Mouse (Mus musculus): ENCODE results near the gene H2-DMb2. TPM values are rescaled to one million over a fixed set of nuclear protein-coding genes. Genes with fewer than 3 reads are reported as not detected.
"Not testable (repeated sequence)": the region's sequence is repeated elsewhere in the genome, so short reads cannot be mapped to it uniquely, and the experiment has no call there.

Gene H2-DMb2
- total RNA-seq, 1 experiment from 2014 or later, result 1.7 TPM

DNA sequence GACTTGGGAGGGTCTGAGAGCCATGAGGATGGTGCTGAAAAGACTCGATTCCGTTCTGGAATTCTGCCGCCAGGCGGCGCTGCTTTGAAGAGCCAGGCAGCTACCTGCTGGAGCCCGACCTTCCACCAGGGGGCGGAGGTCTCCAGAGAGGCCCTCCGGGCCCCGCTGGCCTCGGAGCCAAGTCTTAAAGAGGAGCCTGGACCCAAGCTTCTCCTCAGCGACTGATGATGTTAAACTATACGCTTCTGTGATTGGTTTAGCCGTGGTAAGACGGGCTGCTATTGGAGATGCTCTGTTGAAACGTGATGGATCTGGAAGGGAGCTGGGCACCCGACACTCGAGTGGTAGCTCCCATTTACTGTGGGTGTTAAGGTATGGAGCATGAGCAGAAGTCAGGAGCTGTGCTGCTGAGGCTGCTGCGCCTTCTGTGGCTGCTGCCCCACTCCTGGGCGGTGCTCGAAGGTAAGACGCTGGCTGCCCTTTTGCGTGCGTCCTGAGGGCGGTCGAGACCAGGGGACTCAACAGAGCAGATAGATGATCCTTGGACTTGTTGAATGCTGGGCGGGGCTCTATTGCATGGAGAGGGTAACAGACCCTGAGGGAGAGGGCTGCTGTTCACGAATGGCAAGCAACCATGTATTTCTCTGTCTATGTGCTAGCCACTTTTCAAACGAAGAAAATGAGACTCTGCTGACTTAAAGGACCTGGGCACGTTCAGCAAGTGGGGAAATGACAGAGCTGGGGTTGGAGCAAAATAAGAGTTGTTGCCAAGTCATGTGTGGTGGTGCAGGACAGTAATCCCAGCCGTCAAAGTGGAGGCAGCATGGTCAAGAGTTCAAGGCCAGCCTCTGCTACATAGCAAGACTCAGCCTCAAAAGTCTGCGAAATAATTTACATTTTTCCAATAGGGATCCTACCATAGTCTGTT, 7.5 kb upstream of the H2-DMb2 start:
- peak; percentile 99 for DNase-seq

DNA sequence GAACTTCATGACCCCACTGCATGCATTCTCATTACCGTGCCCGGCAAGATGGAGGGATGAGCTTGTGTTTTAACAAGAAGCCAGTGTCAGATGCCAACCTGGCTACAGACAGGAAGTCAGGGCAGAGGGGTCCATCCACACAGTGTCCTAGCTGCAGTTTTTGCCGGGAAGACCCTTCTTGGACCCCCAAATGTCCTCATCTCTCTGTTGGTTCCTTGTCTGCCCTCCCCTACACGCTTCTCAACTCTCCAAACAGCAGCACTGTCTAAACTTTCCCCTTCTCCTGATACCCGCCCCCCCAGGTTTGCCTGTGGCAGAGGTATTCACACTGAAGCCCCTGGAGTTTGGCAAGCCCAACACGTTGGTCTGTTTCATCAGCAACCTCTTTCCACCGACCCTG, 5.5 kb upstream of the H2-DMb2 start:
- no peak for DNase-seq

DNA sequence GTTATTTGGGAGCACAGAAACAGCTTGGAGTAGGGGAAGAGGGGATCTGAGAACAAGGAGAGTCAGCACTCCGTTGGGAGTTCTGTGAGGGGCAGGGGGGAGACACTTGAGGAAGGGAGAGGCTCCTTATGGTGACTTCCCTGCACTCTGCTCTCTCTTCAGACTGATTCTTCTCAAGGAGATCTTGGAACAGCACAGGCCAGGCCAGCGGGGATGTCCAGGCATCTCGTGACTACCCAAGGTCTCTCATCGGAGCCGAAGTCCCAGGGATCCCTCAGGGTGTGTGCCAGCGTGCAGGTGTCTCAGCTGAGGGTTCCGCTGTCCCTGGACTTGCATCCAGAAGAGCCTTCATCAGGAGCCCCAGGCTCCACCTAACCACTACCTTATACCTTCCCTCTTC, 4.5 kb upstream of the H2-DMb2 start:
- no peak for DNase-seq

DNA sequence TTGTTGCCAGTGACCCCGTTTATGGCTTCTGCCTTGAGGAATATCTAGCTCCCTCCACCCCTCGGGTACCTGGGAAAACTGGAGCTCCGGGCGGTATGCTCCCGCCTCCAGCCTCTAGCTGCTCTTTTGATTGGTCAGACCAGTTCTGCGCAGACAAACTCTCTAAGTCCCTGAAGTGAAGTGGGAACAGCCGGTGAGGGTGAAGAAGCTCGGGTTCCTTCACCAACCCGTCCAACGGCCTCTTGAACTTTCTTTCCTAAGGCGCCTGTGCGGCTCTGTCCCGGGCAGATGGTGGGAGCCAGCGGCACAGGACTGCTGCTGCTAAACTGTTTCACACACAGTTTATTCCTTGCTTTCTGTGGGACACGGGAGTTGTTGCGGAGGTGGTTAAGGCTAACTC, 3.7 kb upstream of the H2-DMb2 start:
- no peak for DNase-seq

DNA sequence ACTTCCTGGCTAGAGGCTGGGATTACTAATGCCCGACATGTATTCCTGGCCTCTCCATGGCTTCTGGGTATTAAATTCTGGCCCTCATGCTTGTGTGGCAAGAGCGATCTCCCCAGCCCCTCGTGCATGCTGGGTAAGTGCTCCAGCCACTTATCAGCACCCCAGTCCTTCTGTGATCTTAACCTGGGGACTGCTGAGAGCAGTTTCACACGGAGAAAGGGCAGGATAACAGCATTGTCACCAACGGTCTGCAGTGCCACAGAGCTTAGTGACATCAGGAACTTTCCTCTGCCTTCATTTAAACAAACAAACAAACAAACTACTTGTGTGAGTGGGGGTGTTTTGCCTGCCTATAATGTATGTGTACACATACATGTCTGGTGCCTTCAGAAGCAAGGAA, 2.9 kb upstream of the H2-DMb2 start:
- DNase-seq, result no peak

DNA sequence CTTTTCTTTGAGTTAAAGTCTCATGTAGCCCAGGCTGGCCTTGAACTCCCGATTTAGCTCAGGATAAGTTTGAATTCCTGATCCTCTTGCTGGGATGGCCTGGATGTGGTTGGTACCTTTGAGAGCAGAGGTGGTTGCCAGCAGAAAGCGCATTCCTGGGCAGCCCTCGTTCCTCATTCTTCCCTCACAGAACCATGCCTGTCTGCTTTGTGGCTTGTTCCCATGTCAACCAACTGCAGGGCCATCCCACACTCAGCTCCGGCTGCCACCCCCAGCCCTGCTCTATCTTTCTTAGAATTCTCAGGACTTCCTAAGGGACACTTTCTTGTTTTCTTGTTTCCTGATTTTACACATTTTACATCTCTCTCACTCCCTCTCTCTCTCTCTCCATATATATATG, 1.7 kb upstream of the H2-DMb2 start:
- DNase-seq, result no peak

DNA sequence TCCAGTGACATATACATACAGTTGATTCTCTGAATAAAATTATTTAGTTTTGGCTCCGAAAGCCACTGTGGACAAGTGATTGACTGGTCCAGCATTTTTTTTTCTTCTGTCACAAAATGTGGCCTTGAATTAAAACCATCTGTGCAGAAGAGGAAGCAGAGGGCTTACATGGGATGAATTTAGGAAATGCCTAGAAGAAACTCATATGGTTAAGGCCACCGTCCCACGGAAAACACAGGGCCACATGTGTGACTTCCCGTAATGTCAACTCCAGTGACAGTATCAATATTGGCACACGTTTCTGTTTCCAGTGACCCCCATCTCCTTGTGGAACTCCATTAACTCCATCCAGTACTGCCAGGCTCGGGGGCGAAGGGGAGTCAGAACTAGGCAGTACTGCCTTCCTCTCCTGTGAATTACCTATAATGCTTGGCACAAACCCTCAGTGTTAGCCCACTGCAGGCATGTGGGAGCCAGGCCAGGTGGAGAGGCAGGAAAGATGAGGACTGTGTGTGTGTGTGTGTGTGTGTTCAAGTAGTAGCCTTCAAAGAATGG, 574 bp upstream of the H2-DMb2 start:
- no peak for DNase-seq

DNA sequence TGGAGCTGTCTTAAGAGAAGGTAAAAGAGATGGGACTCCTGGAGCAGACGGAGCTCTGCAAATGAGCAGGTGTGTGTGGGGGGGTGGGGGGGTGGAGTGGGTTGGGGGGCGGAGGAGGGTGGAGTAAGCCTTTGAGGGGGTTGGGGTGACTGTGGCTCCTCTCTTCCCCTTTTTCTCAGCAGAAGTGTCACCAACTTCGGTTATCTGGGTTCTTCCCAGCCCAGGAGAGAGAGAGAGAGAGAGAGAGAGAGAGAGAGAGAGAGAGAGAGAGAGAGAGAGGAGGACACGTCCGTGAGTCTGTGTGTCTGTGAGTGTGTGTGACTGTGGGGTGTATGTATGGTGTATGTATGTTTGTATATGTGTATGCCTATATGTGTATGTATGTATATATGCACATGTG, 354 bp downstream of the H2-DMb2 start:
- DNase-seq, result no peak

DNA sequence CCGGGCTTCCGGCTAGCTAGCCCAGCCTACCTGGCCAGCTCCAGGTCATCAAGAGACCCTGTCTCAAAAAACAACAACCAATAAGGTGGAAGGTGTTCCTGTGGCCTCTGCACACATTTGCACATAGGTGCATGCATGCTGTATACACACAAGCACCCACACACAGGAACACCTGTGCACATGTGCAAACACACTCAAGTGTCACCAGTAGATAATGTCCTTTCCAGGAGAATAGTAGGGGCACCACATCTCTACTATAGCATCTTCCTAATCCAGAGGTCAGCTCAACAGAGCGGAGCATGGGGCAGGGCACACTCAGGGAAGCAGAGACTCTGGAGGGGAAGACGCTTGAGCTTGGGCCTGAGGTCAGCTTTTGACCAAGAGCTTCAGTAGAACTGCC, 1.1 kb downstream of the H2-DMb2 start:
- DNase-seq, result not testable (repeated sequence)

DNA sequence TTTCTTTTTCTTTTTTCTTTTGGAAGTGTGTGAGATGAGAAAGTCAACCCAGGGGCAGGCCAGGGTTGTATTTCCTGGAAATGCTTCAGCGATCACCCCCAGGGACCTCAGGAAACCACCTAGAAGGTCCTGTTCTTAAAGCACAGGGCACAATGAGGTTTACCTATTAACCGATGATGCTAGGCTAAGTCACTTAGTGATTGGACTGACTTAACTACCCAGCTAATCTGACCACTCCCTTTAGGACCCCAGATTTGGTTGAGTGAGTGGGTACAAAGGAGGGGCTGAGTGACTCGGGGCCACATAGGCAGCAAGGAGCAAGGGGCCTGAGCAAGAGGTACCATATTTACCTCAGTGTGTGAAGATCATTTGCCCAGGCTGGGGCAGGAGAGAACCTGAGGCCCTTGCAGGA, 1.9 kb downstream of the H2-DMb2 start:
- DNase-seq, result no peak

DNA sequence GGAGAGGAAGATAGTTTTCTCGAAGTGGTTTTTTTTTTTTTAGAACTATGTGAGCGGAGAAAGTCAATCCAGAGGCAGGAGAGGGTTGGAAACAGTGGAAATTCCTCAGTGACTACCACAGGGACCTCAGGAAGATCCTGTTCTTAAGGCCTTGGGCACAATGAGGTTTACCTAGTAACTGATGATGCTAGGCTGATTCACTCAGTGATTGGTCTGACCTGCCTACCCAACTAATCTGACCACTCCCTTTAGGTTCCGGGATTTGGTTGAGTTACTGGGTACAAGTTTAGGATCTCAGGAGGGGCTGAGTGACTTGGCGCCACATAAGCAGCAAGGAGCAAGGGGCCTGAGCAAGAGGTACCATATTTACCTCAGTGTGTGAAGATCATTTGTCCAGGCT, 9.8 kb downstream of the H2-DMb2 start, which contains the start of gene H2-DMb1:
Gene H2-DMb1 (plus strand): TSS at position 150 of the 400 bp plus-strand sequence.
- DNase-seq, result no peak

DNA sequence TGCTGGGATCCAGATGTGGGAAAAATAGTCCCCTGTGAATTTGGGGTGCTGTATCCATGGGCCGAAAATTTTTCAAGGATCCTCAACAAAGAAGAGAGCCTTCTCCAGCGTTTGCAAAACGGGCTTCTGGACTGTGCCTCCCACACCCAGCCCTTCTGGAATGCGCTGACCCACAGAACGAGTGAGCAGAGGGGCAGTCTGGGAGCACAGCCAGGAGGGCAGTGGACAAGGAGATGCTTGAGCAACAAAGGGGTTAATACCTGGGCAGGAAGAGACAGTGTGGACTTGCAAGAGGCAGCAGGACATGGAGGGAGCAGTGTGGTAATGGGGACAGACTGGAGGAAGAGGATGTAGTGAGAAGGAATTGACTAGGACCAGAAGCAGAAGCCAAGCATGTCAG, 12.4 kb downstream of the H2-DMb2 start:
- no peak for DNase-seq

DNA sequence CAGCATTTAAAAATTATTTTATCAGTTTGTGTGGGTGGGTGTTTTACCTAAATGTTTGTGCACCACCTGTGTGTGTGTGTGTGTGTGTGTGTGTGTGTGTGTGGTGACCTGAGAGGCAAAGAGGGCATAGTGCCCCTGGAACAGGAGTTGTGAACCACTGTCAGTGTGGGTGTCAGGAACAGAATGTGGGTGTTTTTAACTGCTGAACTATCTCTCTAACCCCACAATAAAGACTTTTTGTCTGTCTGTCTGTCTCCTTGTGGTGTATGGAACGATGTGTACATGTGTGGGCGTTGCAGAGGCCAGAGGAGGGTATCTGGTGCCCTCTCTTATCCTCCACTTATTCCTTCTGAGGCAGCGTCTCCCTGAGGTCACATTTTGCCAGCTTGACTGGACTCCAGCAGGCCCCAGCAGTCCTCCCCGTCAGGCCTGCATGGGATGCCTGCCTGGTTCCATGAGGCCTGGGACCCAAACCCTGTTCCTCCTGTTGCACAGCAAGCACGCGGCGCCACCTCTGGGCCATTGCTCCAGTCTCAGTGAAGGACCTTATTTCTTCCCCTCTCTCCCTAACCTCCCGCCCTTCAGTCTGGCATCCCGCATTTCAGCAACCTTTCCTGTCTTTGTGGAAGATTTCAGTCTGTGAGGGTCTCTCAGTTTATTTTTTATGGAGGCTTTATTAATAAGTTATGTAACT, 21.2 kb downstream of the H2-DMb2 start:
- DNase-seq, result no peak

DNA sequence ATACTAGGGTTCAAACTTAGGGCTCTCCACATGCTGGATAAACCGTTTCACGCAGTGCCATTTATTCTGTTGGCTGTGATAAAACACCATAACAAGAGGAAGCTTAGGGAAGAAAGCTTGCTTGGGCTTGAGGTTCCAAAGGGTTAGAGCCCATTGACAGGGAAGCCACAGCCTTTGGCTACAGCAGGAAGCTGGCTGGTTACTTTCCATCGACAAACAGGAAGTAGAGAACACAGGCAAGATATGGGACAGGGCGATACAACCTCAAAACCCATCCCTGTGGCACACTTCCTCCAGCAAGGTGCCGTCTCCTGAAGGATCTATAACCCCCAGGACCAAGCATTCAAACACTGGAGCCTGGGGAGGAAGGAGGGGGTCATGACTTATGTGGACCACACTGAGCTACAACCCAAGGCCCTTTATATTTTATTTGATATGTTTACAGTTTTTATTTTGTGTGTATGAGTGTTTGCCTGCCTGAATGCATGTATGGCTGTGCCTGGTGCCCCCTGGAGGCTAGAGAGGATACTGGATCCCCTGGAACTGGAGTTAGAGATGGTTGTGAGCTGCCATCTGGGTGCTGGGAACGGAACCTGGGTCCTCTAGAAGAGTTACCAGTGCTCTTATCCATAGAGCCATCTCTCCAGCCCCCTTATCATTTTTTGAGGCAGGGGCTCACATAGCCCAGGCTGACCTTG, 22.1 kb downstream of the H2-DMb2 start:
- no peak for DNase-seq

DNA sequence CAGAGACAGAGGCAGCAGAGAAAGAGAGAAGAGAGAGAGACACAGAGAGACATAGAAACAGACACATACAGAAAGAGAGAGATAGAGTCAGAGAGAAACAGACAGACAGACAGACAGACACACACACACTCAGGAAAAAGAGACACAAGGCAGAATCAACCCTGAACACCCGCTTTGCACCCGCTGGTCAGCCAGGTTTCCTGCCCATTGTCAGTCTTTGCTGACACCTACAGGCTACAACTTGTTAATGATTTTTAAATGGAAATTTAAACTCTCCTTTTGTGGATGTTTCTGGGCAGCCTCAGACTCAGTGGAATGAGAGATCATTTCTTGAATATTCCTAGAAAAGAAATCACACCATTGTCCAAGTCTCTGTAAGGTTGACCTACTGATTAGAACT, 26.2 kb downstream of the H2-DMb2 start:
- peak; percentile 30 for DNase-seq

DNA sequence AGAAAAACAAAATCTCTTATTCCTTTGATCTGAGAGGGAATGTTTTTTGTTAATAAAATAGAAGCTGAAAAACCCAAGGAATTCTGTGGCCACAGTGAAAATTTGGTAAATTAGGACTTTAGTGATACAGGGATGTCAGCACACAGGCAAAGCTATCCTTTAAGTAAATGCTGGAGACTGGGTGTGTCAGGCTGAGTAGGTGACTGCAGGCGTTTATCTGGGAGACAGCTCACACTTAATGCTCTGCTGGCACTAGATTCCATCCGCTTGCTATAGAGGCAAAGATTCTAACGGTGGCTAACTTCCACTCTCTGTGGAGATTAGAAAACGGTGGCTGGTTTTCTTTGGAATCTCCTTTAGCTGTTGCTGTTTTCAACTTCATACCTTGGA, 27.4 kb downstream of the H2-DMb2 start:
- DNase-seq, result no peak

DNA sequence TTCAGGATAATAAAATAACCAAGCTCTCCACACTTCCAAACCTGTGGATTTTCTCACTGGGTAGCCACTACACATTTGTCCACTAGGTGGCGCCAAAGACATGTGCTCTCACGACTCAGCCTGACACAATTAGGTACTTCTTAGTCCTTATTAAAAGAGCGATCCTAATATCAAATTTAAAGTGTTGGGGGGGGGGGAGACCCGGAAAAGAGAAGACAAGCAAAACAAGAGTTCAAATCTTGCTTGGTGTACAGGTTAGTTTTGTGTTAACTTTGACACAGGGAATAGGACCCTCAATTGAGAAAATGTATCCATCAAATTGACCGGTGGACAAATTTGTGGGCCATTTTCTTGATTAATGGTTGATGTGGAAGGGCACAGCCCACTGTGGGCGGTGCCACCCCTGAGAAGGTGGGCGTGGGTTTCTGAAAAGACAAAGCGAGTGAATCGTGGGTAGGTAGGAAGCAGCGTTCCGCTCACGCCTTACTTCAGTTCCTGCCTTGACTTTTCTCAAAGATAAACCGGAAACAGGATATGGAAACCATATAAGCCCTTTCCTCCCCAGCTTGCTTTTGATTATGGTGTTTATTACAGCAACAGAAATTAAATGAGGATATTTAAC, 27.9 kb downstream of the H2-DMb2 start:
- DNase-seq, result peak; percentile 78

DNA sequence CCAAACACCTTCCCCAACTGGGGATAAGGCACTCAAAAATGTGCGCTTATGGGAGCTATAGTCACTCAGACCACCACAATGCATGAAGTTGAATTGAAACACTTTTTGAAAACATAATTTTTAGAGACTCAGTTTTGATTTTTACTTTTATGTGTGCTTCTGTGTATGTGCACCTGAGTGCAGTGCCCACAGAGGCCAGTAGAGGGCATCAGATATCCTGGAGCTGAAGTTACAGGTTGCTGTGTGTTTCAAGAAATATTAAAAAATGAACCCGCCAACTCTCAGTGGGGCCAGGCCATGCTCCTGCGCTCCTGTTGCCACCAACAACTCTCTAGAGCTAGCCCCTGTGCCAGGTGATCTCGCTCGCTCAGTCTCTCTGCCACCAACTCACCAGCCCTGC, 29.4 kb downstream of the H2-DMb2 start:
- DNase-seq, result no peak

DNA sequence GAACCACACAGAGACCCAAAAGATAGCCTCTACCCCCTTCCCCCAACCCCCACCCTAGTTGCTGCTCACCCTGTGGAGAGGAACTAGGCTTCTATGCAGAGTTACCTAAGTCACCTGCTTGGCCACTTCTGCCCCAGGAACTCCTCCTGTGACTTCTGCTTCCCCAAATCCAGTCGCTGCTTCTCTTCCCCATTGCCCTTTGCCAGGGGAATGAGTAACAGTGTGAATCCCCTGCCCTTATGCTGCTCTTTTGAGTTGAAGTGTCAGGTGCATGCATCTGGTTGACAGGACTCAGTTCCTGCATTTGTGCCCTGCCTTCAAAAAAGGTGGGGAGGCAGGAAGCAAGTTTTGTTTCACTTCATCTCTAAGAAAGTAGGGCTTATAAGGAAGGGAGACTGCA, 31.0 kb downstream of the H2-DMb2 start:
- no peak for DNase-seq

DNA sequence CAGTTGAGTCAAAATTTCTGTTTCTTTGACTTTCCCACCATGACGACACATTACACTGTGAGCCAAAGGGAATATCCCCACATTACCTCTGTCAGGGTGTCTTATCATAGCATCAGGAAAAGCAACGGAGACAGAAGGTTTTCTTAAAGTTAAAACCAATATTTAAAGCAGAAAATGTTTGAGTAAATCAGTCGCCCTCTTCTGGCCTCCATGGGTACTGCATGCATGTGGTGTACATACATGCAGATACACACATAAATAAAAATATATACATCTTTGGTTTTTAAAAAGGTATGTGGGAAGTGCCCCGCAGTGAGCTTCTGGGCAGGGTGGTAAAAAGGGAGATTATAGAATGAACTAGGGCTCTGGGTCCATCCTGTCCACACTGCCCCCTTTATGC, 34.1 kb downstream of the H2-DMb2 start:
- DNase-seq, result no peak

DNA sequence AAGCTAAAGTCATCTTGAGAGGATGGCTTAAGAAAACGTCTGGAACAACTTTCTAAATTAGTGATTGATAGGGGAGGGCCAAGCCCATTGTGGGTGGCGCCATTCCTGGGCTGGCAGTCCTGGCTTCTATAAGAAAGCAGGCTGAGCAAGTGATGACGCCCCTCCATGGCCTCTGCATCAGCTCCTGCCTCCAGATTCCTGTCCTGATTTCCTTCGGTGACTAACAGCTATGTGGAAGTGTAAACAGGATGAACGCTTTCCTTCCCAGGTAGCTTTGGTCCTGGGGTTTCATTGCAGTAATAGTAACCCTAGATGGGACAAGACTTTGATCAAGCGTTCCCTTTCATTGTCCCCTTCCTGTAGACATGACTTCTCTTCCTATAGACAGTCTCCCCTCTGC, 35.9 kb downstream of the H2-DMb2 start:
- no peak for DNase-seq
